22 mouse cellular contexts compared by ENCODE assay signal in the genomic region with DNA sequence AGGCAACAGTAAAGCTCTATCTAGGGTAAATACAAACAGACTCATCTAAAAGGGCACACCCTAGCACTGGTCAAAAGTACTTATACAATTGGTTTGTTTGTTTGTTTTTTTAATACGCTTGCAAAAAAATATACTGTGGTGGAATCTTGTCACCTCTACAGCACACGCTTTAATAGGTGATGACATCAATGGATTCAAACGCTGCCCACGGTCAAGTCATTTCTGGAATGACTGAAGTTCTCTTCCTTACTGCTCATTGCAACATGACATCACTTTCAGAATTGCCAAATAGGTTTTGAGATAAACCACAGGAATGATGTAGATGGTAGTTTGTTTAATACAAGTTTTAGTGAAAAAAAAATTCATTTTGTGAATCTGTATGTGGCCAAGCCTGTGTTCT. TPM values are rescaled to one million over a fixed set of nuclear protein-coding genes. Genes with fewer than 3 reads are reported as not detected.
DNase-seq lines count a peak whose midpoint lies in the region; ATAC-seq lines count a peak whose summit lies in the region.
"Had no signal": no experiment of that assay in that cellular context is flagged by ENCODE, and none has a peak within 500 bp of the region (broad histone marks: within the 10 kb centered on the region; RNA-seq: fewer than 3 reads in every experiment).

No protein-coding gene starts in this region.

- ATAC-seq in CD4-positive, CD25-positive, alpha-beta regulatory T cell, adult 4 months, result no peak
- ATAC-seq: forebrain, embryonic 15.5 days; hindbrain, embryonic 16.5 days; inflammation-experienced regulatory T-cells, adult 6 months; intestine, embryonic 16.5 days; Patski had no signal

- peak; percentile 36 for DNase-seq in CD4-positive, CD25-positive, alpha-beta regulatory T cell, adult 2 months (ENCODE audit: low read depth, low spot score)
- DNase-seq in CD4-positive helper T cell, adult 2 months (ENCODE audit: low read depth, low spot score), result peak; percentile 46
- DNase-seq in induced T-regulatory cell, adult 2 months (ENCODE audit: low read depth), result peak; percentile 66
- no peak for DNase-seq in thymus, postnatal 36 days
- no peak for DNase-seq in kidney, adult 9 months
- DNase-seq: adrenal gland, adult 2 months; adrenal gland, postnatal 14 days; cerebellum, adult 11 months; cerebellum, adult 2 months; cerebellum, adult 9-11 months; cerebellum, postnatal 25 days; embryo, embryonic 11 days; gastrocnemius, postnatal 25 days; heart, adult 18-20 months; heart, postnatal 10 days; heart, postnatal 36 days had no signal

RNA-seq across cellular contexts. Expression of a gene that starts 4.3 kb away (rescaled TPM):
- 10 to 100 TPM; 12.2 to 13.6 TPM for polyA plus RNA-seq in CD4-positive, CD25-positive, alpha-beta regulatory T cell, adult 4 months (2017; shearing (Covaris generic))

RNA-seq across cellular contexts. Expression of a gene that starts 42.0 kb away (rescaled TPM):
- 10 to 100 TPM; 71.4 to 73.3 TPM for polyA plus RNA-seq in CD4-positive, CD25-positive, alpha-beta regulatory T cell, adult 4 months (2017; shearing (Covaris generic))

Comparison
In these comparisons a context has a peak if more than half of its experiments do, and no peak if none do; other contexts are left out.
1. DNase-seq: peak in CD4-positive, CD25-positive, alpha-beta regulatory T cell, adult 2 months (single experiment), CD4-positive helper T cell, adult 2 months (single experiment) and induced T-regulatory cell, adult 2 months (single experiment); none in thymus, postnatal 36 days (0 of 2) and kidney, adult 9 months (single experiment).